Mouse (Mus musculus): ENCODE measurements around the gene Rtl10. TPM values are rescaled to one million over a fixed set of nuclear protein-coding genes. Genes with fewer than 3 reads are reported as not detected.

Gene Rtl10
- polyA plus RNA-seq, 1 experiment from 2014 or later, result 1.5 TPM

DNA sequence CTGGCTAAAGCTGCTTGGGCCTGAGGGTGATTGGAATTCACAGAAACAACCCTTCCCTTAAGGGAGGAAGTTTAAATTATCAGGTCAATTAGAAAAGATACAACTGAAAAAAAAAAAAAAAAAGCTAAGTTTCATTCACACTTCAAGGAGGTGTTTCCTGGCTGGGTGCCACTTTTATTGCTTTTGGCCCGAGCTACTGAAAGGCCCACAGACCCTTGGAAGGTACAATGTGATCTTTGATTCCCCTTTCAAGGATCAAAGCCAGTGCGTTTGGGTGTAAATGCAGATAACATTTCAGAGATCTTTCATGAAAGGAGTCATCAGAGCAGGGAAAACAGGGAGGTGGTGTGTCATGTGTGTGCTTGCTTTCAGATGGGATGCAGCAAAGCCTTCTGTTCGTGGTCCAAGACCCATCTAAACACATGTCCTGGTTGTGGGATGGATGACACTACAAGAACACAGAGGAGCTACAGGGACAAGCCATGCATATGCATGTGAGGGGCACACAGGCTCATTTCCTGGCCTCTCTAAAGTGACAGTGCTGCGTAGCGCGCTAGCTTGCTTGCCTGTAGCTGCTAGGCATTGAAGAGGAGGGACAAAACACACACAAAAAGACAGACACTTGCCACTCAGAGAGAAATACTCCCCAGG, 711 bp upstream of the Rtl10 start:
- Histone ChIP-seq H3K36me3 (ENCODE audit: control insufficient read depth, insufficient read depth, low read length) (peaks cover 13% of the 10 kb centered on the region), H3K4me3 (ENCODE audit: control insufficient read depth in 1 of 2, insufficient read depth in 1 of 2, low read depth in 1 of 2, low read length in 2 of 2) (peak overlapping the region; percentile 70 to 76), H3K27me3 (ENCODE audit: control insufficient read depth, insufficient read depth, low read length) (no peaks in the 10 kb centered on the region), H3K4me1 (ENCODE audit: control insufficient read depth in 2 of 2, insufficient read depth in 2 of 2, low read length in 2 of 2) (peaks cover 10% of the 10 kb centered on the region in 2 experiments), H3K9me3 (ENCODE audit: control insufficient read depth, low read length) (no peaks in the 10 kb centered on the region; the same call in 1 of the 2 replicates), H3K9ac (ENCODE audit: low read length) (peak overlapping the region; percentile 90), H3K4me2 (ENCODE audit: low read length) (peak overlapping the region; percentile 95), H3K27ac (replicated peaks in 1 of 2; ENCODE audit: control insufficient read depth in 1 of 2, insufficient read depth in 1 of 2, low read depth in 2 of 2, low read length in 2 of 2) (peak overlapping the region; percentile 51 to 84)
- 0 out of 2 replicates have a peak, but pooled peaks have one; percentile 2 for ATAC-seq (ENCODE audit: insufficient number of reproducible peaks, insufficient read depth, low FRiP score, low read depth)
- 17% methylated on average over 6 of the region's 6 CpGs for WGBS

DNA sequence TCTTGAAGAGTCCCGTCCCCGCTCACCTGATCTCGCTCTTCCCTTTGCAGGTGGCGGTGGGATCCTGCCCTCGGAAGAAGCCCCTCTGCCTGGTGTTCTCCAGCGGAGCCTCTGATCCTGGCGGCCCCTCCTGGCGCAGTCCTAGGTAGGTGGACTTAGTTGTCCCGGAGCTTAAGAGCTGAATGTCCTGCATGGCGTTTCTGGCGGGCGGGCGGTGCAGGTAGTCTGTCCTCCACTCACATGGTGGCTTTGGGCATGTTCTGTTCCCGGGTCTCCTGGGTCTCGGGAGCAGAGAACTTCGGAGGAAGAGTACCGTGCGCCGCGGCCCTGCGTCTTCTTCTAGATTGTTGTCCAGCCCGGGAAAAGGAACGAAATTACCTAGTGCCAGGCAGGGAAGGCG, 295 bp downstream of the Rtl10 start:
- Histone ChIP-seq H3K27ac (replicated peaks in 1 of 2; ENCODE audit: control insufficient read depth in 1 of 2, insufficient read depth in 1 of 2, low read depth in 2 of 2, low read length in 2 of 2) (peak overlapping the region in 1 of 2 experiments; percentile 84; a peak in 2 of 4 replicates), H3K4me3 (ENCODE audit: control insufficient read depth in 1 of 2, insufficient read depth in 1 of 2, low read depth in 1 of 2, low read length in 2 of 2) (peak overlapping the region; percentile 70 to 76), H3K4me1 (ENCODE audit: control insufficient read depth in 2 of 2, insufficient read depth in 2 of 2, low read length in 2 of 2) (peaks cover 10% of the 10 kb centered on the region in 2 experiments), H3K36me3 (ENCODE audit: control insufficient read depth, insufficient read depth, low read length) (peaks cover 13% of the 10 kb centered on the region), H3K27me3 (ENCODE audit: control insufficient read depth, insufficient read depth, low read length) (no peaks in the 10 kb centered on the region), H3K9ac (ENCODE audit: low read length) (peak overlapping the region; percentile 90), H3K9me3 (ENCODE audit: control insufficient read depth, low read length) (no peaks in the 10 kb centered on the region; the same call in 1 of the 2 replicates), H3K4me2 (ENCODE audit: low read length) (peak overlapping the region; percentile 95)
- ATAC-seq (ENCODE audit: insufficient number of reproducible peaks, insufficient read depth, low FRiP score, low read depth), result 0 out of 2 replicates have a peak, but pooled peaks have one; percentile 27
- WGBS, result under 1% methylated on average over 24 of the region's 24 CpGs

DNA sequence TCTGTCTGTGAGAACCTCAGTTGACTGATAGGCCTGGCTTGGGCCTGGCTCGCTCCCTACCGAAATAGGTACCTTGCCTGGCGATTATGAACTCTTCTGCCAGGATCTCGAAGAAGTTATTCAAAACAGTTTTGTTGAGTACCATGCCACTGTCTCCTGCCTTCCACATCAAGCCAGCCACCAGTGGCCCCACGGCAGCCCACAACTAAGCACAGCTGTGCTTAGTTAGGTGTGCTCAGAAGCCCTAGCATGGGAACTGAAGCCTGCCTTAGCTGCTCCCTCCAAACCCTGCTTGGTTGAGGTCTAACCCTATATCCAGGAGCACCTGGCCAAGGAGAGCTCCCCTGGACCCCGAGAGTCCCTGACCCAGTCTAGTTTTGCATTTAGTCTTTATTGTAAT, 2.8 kb downstream of the Rtl10 start:
- Histone ChIP-seq H3K36me3 (ENCODE audit: control insufficient read depth, insufficient read depth, low read length) (peaks cover 13% of the 10 kb centered on the region), H3K9me3 (ENCODE audit: control insufficient read depth, low read length) (no peaks in the 10 kb centered on the region), H3K9ac (ENCODE audit: low read length) (no peak overlapping the region), H3K4me2 (ENCODE audit: low read length) (no peak overlapping the region), H3K27me3 (ENCODE audit: control insufficient read depth, insufficient read depth, low read length) (no peaks in the 10 kb centered on the region), H3K4me3 (ENCODE audit: control insufficient read depth in 1 of 2, insufficient read depth in 1 of 2, low read depth in 1 of 2, low read length in 2 of 2) (no peak overlapping the region), H3K4me1 (ENCODE audit: control insufficient read depth in 2 of 2, insufficient read depth in 2 of 2, low read length in 2 of 2) (peaks cover 10% of the 10 kb centered on the region in 2 experiments), H3K27ac (replicated peaks in 1 of 2; ENCODE audit: control insufficient read depth in 1 of 2, insufficient read depth in 1 of 2, low read depth in 2 of 2, low read length in 2 of 2) (no peak overlapping the region)
- 89% methylated on average over 6 of the region's 6 CpGs for WGBS
- ATAC-seq (ENCODE audit: insufficient number of reproducible peaks, insufficient read depth, low FRiP score, low read depth), result no peak

- no peak overlapping the region for H3K9ac ChIP-seq (ENCODE audit: low read length)
- 94% methylated on average over 14 of the region's 14 CpGs for WGBS
- no peak overlapping the region for H3K4me3 ChIP-seq (ENCODE audit: control insufficient read depth in 1 of 2, insufficient read depth in 1 of 2, low read depth in 1 of 2, low read length in 2 of 2)
- H3K9me3 ChIP-seq (ENCODE audit: control insufficient read depth, low read length), result no peaks in the 10 kb centered on the region
- ATAC-seq (ENCODE audit: insufficient number of reproducible peaks, insufficient read depth, low FRiP score, low read depth), result no peak
- peaks cover 13% of the 10 kb centered on the region for H3K36me3 ChIP-seq (ENCODE audit: control insufficient read depth, insufficient read depth, low read length)
- H3K27me3 ChIP-seq (ENCODE audit: control insufficient read depth, insufficient read depth, low read length), result no peaks in the 10 kb centered on the region
- H3K4me1 ChIP-seq (ENCODE audit: control insufficient read depth in 2 of 2, insufficient read depth in 2 of 2, low read length in 2 of 2), result peaks cover 6 to 7% of the 10 kb centered on the region in 2 experiments
- no peak overlapping the region for H3K27ac ChIP-seq (replicated peaks in 1 of 2; ENCODE audit: control insufficient read depth in 1 of 2, insufficient read depth in 1 of 2, low read depth in 2 of 2, low read length in 2 of 2)
- H3K4me2 ChIP-seq (ENCODE audit: low read length), result no peak overlapping the region
Measured at GRCm38 (mm10) chr16:18503566-18504342, 5.1 kb downstream of the Rtl10 start.

DNA sequence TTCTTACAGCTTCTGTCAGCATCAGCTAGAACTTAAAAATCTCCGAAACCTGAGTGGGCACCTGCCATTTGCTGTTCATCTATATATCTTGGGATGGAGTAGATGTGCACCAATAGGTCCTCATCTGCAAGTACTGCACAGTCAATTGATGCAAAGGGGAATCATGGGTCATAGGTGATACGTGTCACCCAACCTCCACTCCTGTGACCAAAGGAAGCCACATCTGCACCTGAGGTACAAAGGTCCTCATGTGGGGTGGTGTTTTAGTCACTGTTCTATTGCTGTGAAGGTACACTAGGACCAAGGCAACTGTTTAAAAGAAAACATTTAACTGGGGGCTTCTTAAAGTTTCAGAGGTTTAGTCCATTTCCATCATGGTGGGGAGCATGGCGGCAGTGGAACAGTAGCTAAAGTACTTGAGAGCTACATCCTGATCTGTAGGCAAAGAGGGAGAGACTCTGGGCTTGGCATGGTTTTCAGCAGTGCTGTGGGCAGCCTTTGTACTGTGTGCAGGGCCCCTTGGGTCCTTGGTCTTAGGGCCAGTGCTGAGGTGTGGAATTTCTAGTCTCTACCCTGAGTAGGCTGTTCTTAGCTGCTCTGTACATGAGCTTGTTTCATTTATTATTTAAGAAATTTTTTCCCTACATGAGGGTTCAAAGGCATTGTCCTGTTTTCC, 8.0 kb downstream of the Rtl10 start:
- no peak for ATAC-seq (ENCODE audit: insufficient number of reproducible peaks, insufficient read depth, low FRiP score, low read depth)
- 91% methylated on average over 3 of the region's 3 CpGs for WGBS
- H3K9ac ChIP-seq (ENCODE audit: low read length), result no peak overlapping the region

DNA sequence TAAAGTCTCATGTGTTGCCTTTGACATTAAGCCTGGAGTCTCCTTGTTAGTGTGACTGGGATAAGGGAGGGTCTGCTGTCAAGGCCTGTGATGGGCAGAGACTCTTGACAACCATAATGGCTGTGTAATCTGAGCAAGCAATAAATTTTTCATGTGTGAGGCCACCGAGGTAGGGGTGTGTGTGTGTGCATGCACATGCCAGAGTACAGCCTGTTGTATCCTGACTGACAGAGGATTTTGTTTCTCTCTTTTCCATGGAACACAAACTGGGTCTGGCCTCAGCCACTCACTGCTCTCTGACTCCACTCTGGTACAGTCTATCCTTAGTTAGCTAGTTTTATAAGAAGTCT, 8.5 kb downstream of the Rtl10 start:
- H3K27me3 ChIP-seq (ENCODE audit: control insufficient read depth, insufficient read depth, low read length), result no peaks in the 10 kb centered on the region; the same call in 1 of the 2 replicates
- no peaks in the 10 kb centered on the region for H3K36me3 ChIP-seq (ENCODE audit: control insufficient read depth, insufficient read depth, low read length)
- ATAC-seq (ENCODE audit: insufficient number of reproducible peaks, insufficient read depth, low FRiP score, low read depth), result no peak
- peaks cover 0 to 3% of the 10 kb centered on the region in 2 experiments; a peak in 1 of 4 replicates for H3K4me1 ChIP-seq (ENCODE audit: control insufficient read depth in 2 of 2, insufficient read depth in 2 of 2, low read length in 2 of 2)
- no peak overlapping the region for H3K4me2 ChIP-seq (ENCODE audit: low read length)
- no peak overlapping the region for H3K9ac ChIP-seq (ENCODE audit: low read length)
- no peaks in the 10 kb centered on the region for H3K9me3 ChIP-seq (ENCODE audit: control insufficient read depth, low read length)
- 46% methylated on average over 1 of the region's 1 CpGs for WGBS
- no peak overlapping the region for H3K27ac ChIP-seq (replicated peaks in 1 of 2; ENCODE audit: control insufficient read depth in 1 of 2, insufficient read depth in 1 of 2, low read depth in 2 of 2, low read length in 2 of 2)
- no peak overlapping the region for H3K4me3 ChIP-seq (ENCODE audit: control insufficient read depth in 1 of 2, insufficient read depth in 1 of 2, low read depth in 1 of 2, low read length in 2 of 2)

More for the DNA sequence above, 8.0 kb downstream of the Rtl10 start:
- Histone ChIP-seq H3K4me1 (ENCODE audit: control insufficient read depth in 2 of 2, insufficient read depth in 2 of 2, low read length in 2 of 2) (peaks cover 0 to 3% of the 10 kb centered on the region in 2 experiments; a peak in 1 of 4 replicates), H3K27ac (replicated peaks in 1 of 2; ENCODE audit: control insufficient read depth in 1 of 2, insufficient read depth in 1 of 2, low read depth in 2 of 2, low read length in 2 of 2) (no peak overlapping the region), H3K4me2 (ENCODE audit: low read length) (no peak overlapping the region), H3K27me3 (ENCODE audit: control insufficient read depth, insufficient read depth, low read length) (no peaks in the 10 kb centered on the region; the same call in 1 of the 2 replicates), H3K9me3 (ENCODE audit: control insufficient read depth, low read length) (no peaks in the 10 kb centered on the region), H3K4me3 (ENCODE audit: control insufficient read depth in 1 of 2, insufficient read depth in 1 of 2, low read depth in 1 of 2, low read length in 2 of 2) (no peak overlapping the region), H3K36me3 (ENCODE audit: control insufficient read depth, insufficient read depth, low read length) (peaks cover 3% of the 10 kb centered on the region)

- Histone ChIP-seq H3K4me1 (ENCODE audit: control insufficient read depth in 2 of 2, insufficient read depth in 2 of 2, low read length in 2 of 2) (peaks cover 0 to 3% of the 10 kb centered on the region in 2 experiments; a peak in 1 of 4 replicates), H3K4me2 (ENCODE audit: low read length) (no peak overlapping the region), H3K9ac (ENCODE audit: low read length) (no peak overlapping the region), H3K4me3 (ENCODE audit: control insufficient read depth in 1 of 2, insufficient read depth in 1 of 2, low read depth in 1 of 2, low read length in 2 of 2) (no peak overlapping the region), H3K36me3 (ENCODE audit: control insufficient read depth, insufficient read depth, low read length) (no peaks in the 10 kb centered on the region), H3K27ac (replicated peaks in 1 of 2; ENCODE audit: control insufficient read depth in 1 of 2, insufficient read depth in 1 of 2, low read depth in 2 of 2, low read length in 2 of 2) (no peak overlapping the region), H3K27me3 (ENCODE audit: control insufficient read depth, insufficient read depth, low read length) (no peaks in the 10 kb centered on the region; the same call in 1 of the 2 replicates), H3K9me3 (ENCODE audit: control insufficient read depth, low read length) (no peaks in the 10 kb centered on the region)
- no peak for ATAC-seq (ENCODE audit: insufficient number of reproducible peaks, insufficient read depth, low FRiP score, low read depth)
- WGBS, result 76% methylated on average over 5 of the region's 5 CpGs
Measured at GRCm38 (mm10) chr16:18511741-18512140, 13.0 kb downstream of the Rtl10 start.

All from heart, embryonic 14.5 days (tissue).